Mouse (Mus musculus) hematopoietic stem cell, adult 5-6 weeks (primary cell): ENCODE measurements at regions not wholly inside any gene's neighbourhood (a gene's known extent, or its start where the extent isn't known, plus 50 kb on each side); places are given as distances from the start of the nearest gene placed in this dataset.

Experiments used
- ATAC-seq, 2 experiments: fragments of 125-278 bp in 1 of 2; replicated peaks in 1 of 2; 2 replicates each; pipeline ENCODE4 v1.8.0; 2016 to 2017; ENCODE audit warnings: inconsistent platforms in 2 of 2, mild to moderate bottlenecking in 2 of 2, moderate number of reproducible peaks in 2 of 2, low read depth in 1 of 2, moderate TSS enrichment in 1 of 2; ENCODE audit not compliant: low FRiP score in 2 of 2, poor library complexity in 2 of 2, severe bottlenecking in 2 of 2, insufficient read depth in 1 of 2, low TSS enrichment in 1 of 2

GRCm38 (mm10) chr14:76278751-76279450 lies 135.9 kb upstream of the Tsc22d1 start:
- ATAC-seq = no peak

- ATAC-seq = no peak
These were observed 135.2 kb upstream of the Tsc22d1 start for GRCm38 (mm10) chr14:76279561-76279960.

GRCm38 (mm10) chr14:76281867-76282266 lies 132.9 kb upstream of the Tsc22d1 start:
- no peak for ATAC-seq

GRCm38 (mm10) chr14:76287768-76288167 lies 127.0 kb upstream of the Tsc22d1 start:
- no peak for ATAC-seq

- no peak for ATAC-seq
These were observed 124.3 kb upstream of the Tsc22d1 start for GRCm38 (mm10) chr14:76290401-76291018.

- no peak for ATAC-seq
These were observed 122.5 kb upstream of the Tsc22d1 start for GRCm38 (mm10) chr14:76292211-76292610.

GRCm38 (mm10) chr14:76295411-76296169 lies 119.2 kb upstream of the Tsc22d1 start:
- ATAC-seq = no peak

GRCm38 (mm10) chr14:76297864-76298263 lies 116.9 kb upstream of the Tsc22d1 start:
- ATAC-seq = no peak

GRCm38 (mm10) chr14:76302322-76302991 lies 112.3 kb upstream of the Tsc22d1 start:
- ATAC-seq = no peak

GRCm38 (mm10) chr14:76307603-76308002 lies 107.2 kb upstream of the Tsc22d1 start:
- ATAC-seq = no peak

GRCm38 (mm10) chr14:76308188-76308812 lies 106.5 kb upstream of the Tsc22d1 start:
- ATAC-seq = no peak

- ATAC-seq = no peak
These were observed 105.2 kb upstream of the Tsc22d1 start for GRCm38 (mm10) chr14:76309606-76310005.

- ATAC-seq = peak; percentile 32 to 45; a peak in 2 of 4 replicates
These were observed 104.5 kb upstream of the Tsc22d1 start for GRCm38 (mm10) chr14:76310278-76310677.

GRCm38 (mm10) chr14:76313424-76314190 lies 101.2 kb upstream of the Tsc22d1 start:
- ATAC-seq = no peak

GRCm38 (mm10) chr14:76318438-76318837 lies 96.3 kb upstream of the Tsc22d1 start:
- ATAC-seq = no peak

GRCm38 (mm10) chr14:76324246-76324645 lies 90.5 kb upstream of the Tsc22d1 start:
- ATAC-seq = no peak; a peak in 1 of 4 replicates

GRCm38 (mm10) chr14:76329983-76330382 lies 84.8 kb upstream of the Tsc22d1 start:
- peak in 1 of 2 experiments; percentile 39; a peak in 2 of 4 replicates for ATAC-seq
